Mouse (Mus musculus): ENCODE data around the gene Trib3.
A peak's percentile ranks its signal among the peaks of the same experiment; 100 is the strongest.

The Trib3 gene

GRCm38 (mm10) chr2:152343329-152344213, at the start of gene Trib3:
TSS of gene Trib3 (minus strand) at chr2:152344032.
- Histone ChIP-seq H3K36me3 (ENCODE audit: insufficient read depth, low read length) (peaks cover 38% of the 10 kb centered on the region), H3K9me3 (ENCODE audit: low read length) (no peaks in the 10 kb centered on the region), H3K4me1 (replicated peaks; ENCODE audit: low read depth, low read length) (peaks cover 80% of the 10 kb centered on the region), H3K4me3 (replicated peaks; ENCODE audit: low read length) (peak within 1 kb of the TSS; percentile 89), H3K27me3 (ENCODE audit: insufficient read depth, low read length) (no peaks in the 10 kb centered on the region)
- TF ChIP-seq POU5F1 (IDR thresholded peaks at IDR 0.05; ENCODE audit: borderline replicate concordance, low read length): no peak
- TF ChIP-seq CTCF (conservative IDR thresholded peaks at IDR 0.05; ENCODE audit: low read length): peak; percentile 40

DNA sequence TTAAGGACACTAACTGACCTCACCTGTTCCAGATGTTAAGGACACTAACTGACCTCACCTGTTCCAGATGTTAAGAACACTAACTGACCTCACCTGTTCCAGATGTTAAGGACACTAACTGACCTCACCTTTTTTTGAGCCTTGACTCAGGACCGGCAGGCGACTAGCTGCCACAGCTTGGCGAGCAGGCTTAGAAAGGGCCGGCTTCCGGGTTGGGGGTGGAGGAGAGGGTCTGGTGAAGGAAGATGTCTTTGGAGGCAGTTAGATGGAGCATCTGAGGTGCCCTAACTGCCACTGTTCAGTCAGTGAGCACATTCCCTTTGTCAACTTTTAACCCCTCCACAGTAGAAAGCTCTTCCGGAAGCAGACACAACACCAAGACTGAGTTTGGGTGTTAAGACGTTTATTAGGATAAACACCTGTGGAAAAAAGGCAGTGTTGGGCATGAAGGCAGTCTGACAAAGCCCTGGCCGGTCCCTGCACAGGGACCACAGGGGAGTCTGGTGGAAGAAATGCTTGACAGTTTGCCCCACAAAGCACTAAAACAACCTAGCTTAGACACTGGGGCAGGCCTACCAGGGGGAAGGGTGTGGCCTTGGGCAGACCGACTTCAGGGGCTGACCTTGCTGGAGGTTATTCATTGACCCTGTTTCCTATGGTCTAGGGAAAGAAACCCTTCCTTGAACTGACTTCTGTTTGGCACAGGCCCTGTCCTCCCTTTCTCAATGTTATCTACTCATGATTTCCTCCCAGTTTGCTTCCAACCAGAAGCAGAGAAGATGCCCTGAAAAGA, 49.6 kb upstream of the Trib3 start:
- Histone ChIP-seq H3K27me3 (ENCODE audit: insufficient read depth, low read length) (no peaks in the 10 kb centered on the region), H3K36me3 (ENCODE audit: insufficient read depth, low read length) (peaks cover 23% of the 10 kb centered on the region), H3K4me1 (replicated peaks; ENCODE audit: low read depth, low read length) (peaks cover 51% of the 10 kb centered on the region), H3K4me3 (replicated peaks; ENCODE audit: low read length) (peak overlapping the region; percentile 91), H3K9me3 (ENCODE audit: low read length) (no peaks in the 10 kb centered on the region)
- TF ChIP-seq POU5F1 (IDR thresholded peaks at IDR 0.05; ENCODE audit: borderline replicate concordance, low read length) (no peak), NANOG (IDR thresholded peaks at IDR 0.05; ENCODE audit: borderline replicate concordance, low read length) (no peak)

GRCm38 (mm10) chr2:152392786-152393185, 49.0 kb upstream of the Trib3 start:
- Histone ChIP-seq H3K4me3 (replicated peaks; ENCODE audit: low read length) (no peak overlapping the region), H3K9me3 (ENCODE audit: low read length) (no peaks in the 10 kb centered on the region), H3K27me3 (ENCODE audit: insufficient read depth, low read length) (no peaks in the 10 kb centered on the region), H3K36me3 (ENCODE audit: insufficient read depth, low read length) (peaks cover 23% of the 10 kb centered on the region), H3K4me1 (replicated peaks; ENCODE audit: low read depth, low read length) (peaks cover 51% of the 10 kb centered on the region)
- TF ChIP-seq CTCF (conservative IDR thresholded peaks at IDR 0.05; ENCODE audit: low read length) (peak; percentile 45), NANOG (IDR thresholded peaks at IDR 0.05; ENCODE audit: borderline replicate concordance, low read length) (no peak)

- no peak overlapping the region for H3K4me3 ChIP-seq (replicated peaks; ENCODE audit: low read length)
- peaks cover 8% of the 10 kb centered on the region for H3K9me3 ChIP-seq (ENCODE audit: low read length)
- H3K4me1 ChIP-seq (replicated peaks; ENCODE audit: low read depth, low read length): peaks cover 20% of the 10 kb centered on the region
- H3K27me3 ChIP-seq (ENCODE audit: insufficient read depth, low read length): no peaks in the 10 kb centered on the region
- TF ChIP-seq CTCF (conservative IDR thresholded peaks at IDR 0.05; ENCODE audit: low read length): no peak
- no peak for TF ChIP-seq NANOG (IDR thresholded peaks at IDR 0.05; ENCODE audit: borderline replicate concordance, low read length)
- TF ChIP-seq POU5F1 (IDR thresholded peaks at IDR 0.05; ENCODE audit: borderline replicate concordance, low read length): no peak
- H3K36me3 ChIP-seq (ENCODE audit: insufficient read depth, low read length): no peaks in the 10 kb centered on the region
Observed at GRCm38 (mm10) chr2:152384191-152384590, 40.4 kb upstream of the Trib3 start.

- Histone ChIP-seq H3K36me3 (ENCODE audit: insufficient read depth, low read length) (no peaks in the 10 kb centered on the region), H3K27me3 (ENCODE audit: insufficient read depth, low read length) (peaks cover 4% of the 10 kb centered on the region), H3K4me1 (replicated peaks; ENCODE audit: low read depth, low read length) (peaks cover 52% of the 10 kb centered on the region), H3K9me3 (ENCODE audit: low read length) (no peaks in the 10 kb centered on the region), H3K4me3 (replicated peaks; ENCODE audit: low read length) (peak within 1 kb of the TSS; percentile 67)
- TF ChIP-seq POU5F1 (IDR thresholded peaks at IDR 0.05; ENCODE audit: borderline replicate concordance, low read length): no peak
- TF ChIP-seq NANOG (IDR thresholded peaks at IDR 0.05; ENCODE audit: borderline replicate concordance, low read length): no peak
- no peak for TF ChIP-seq CTCF (conservative IDR thresholded peaks at IDR 0.05; ENCODE audit: low read length)
Observed at GRCm38 (mm10) chr2:152376345-152376741, 32.5 kb upstream of the Trib3 start, which contains the start of gene Nrsn2. TSS of gene Nrsn2 (minus strand) at chr2:152376638.

- TF ChIP-seq POU5F1 (IDR thresholded peaks at IDR 0.05; ENCODE audit: borderline replicate concordance, low read length): no peak
- TF ChIP-seq CTCF (conservative IDR thresholded peaks at IDR 0.05; ENCODE audit: low read length): no peak
- TF ChIP-seq NANOG (IDR thresholded peaks at IDR 0.05; ENCODE audit: borderline replicate concordance, low read length): no peak
- H3K9me3 ChIP-seq (ENCODE audit: low read length): no peaks in the 10 kb centered on the region
- H3K27me3 ChIP-seq (ENCODE audit: insufficient read depth, low read length): peaks cover 4% of the 10 kb centered on the region
- peaks cover 46% of the 10 kb centered on the region for H3K4me1 ChIP-seq (replicated peaks; ENCODE audit: low read depth, low read length)
- H3K4me3 ChIP-seq (replicated peaks; ENCODE audit: low read length): peak overlapping the region; percentile 67
- H3K36me3 ChIP-seq (ENCODE audit: insufficient read depth, low read length): no peaks in the 10 kb centered on the region
Observed at GRCm38 (mm10) chr2:152375652-152376344, 32.0 kb upstream of the Trib3 start.

- H3K27me3 ChIP-seq (ENCODE audit: insufficient read depth, low read length): peaks cover 14% of the 10 kb centered on the region
- no peaks in the 10 kb centered on the region for H3K9me3 ChIP-seq (ENCODE audit: low read length)
- H3K4me1 ChIP-seq (replicated peaks; ENCODE audit: low read depth, low read length): peaks cover 54% of the 10 kb centered on the region
- TF ChIP-seq NANOG (IDR thresholded peaks at IDR 0.05; ENCODE audit: borderline replicate concordance, low read length) (no peak), POU5F1 (IDR thresholded peaks at IDR 0.05; ENCODE audit: borderline replicate concordance, low read length) (no peak), CTCF (conservative IDR thresholded peaks at IDR 0.05; ENCODE audit: low read length) (no peak)
- no peaks in the 10 kb centered on the region for H3K36me3 ChIP-seq (ENCODE audit: insufficient read depth, low read length)
- H3K4me3 ChIP-seq (replicated peaks; ENCODE audit: low read length): no peak overlapping the region
Observed at GRCm38 (mm10) chr2:152373547-152373946, 29.7 kb upstream of the Trib3 start.

DNA sequence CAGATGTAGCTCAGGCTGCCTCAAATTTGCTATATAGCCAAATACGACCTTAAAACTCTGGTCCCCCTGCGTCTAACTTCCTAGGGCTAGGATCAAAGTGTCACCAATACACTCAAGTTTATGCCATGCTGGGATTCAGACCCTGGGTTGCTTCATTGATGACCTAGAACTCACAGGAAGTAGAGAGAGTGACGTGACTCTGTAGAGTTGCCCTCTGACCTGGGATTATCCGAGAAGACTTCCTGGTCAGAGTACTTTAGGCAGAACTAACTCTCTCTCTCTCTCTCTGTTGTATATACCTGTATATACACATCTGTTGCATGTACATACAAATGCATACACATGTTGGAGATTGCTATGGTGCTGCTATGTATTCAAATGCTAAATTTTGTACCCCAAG, 28.8 kb upstream of the Trib3 start:
- no peak overlapping the region for H3K4me3 ChIP-seq (replicated peaks; ENCODE audit: low read length)
- H3K27me3 ChIP-seq (ENCODE audit: insufficient read depth, low read length): peaks cover 14% of the 10 kb centered on the region
- no peaks in the 10 kb centered on the region for H3K36me3 ChIP-seq (ENCODE audit: insufficient read depth, low read length)
- no peaks in the 10 kb centered on the region for H3K9me3 ChIP-seq (ENCODE audit: low read length)
- H3K4me1 ChIP-seq (replicated peaks; ENCODE audit: low read depth, low read length): peaks cover 63% of the 10 kb centered on the region
- no peak for TF ChIP-seq POU5F1 (IDR thresholded peaks at IDR 0.05; ENCODE audit: borderline replicate concordance, low read length)
- no peak for TF ChIP-seq CTCF (conservative IDR thresholded peaks at IDR 0.05; ENCODE audit: low read length)
- no peak for TF ChIP-seq NANOG (IDR thresholded peaks at IDR 0.05; ENCODE audit: borderline replicate concordance, low read length)
